Mouse (Mus musculus) testis, adult 2 months (tissue): ENCODE data around the gene Samsn1.

ENCODE experiments used
- CTCF ChIP-seq: fragments of 200-500 bp; IDR thresholded peaks from 2 replicates; pipeline ENCODE4 v1.5.1; 2012; ENCODE audit warnings: low read depth, mild to moderate bottlenecking, inconsistent platforms, low read length, moderate library complexity; ENCODE audit not compliant: control insufficient read depth, insufficient read depth, insufficient replicate concordance
- POLR2A ChIP-seq: fragments of 200-500 bp; IDR thresholded peaks from 2 replicates; pipeline ENCODE4 v1.6.1; 2012; ENCODE audit warnings: low read depth, mild to moderate bottlenecking, inconsistent platforms, low read length, moderate library complexity; ENCODE audit not compliant: control insufficient read depth

DNA sequence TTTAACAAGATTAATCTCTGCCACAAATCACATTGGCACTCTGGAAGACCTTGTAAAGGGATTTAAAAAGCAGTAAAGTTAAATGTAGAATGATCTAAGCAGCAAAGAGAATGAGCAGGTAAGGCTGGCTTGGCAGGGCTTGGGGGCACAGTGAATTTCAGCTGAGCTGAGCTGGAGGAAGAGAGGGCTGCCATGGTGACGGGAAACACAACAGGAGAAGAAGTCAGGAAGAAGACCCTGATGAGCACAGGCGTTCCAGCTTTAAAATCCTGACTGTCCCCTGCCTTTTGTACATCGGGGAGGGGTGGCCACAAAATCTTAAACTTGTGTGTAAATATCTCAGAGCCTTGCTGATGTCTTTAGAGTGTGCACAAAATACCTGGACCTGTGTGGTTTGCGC lies 32.0 kb upstream of the Samsn1 start:
- TF ChIP-seq POLR2A = no peak
- no peak for TF ChIP-seq CTCF
